Mouse (Mus musculus): ENCODE measurements at regions not wholly inside any gene's neighbourhood (a gene's known extent, or its start where the extent isn't known, plus 50 kb on each side); places are given as distances from the start of the nearest gene placed in this dataset.

- TF ChIP-seq POLR2A (IDR thresholded peaks at IDR 0.05; ENCODE audit: insufficient read length, low read depth) (no peak), TCF12 (IDR thresholded peaks at IDR 0.05; ENCODE audit: insufficient read depth, poor library complexity, severe bottlenecking) (no peak), MYOD1 (IDR thresholded peaks at IDR 0.05; ENCODE audit: control insufficient read depth in 1 of 3, insufficient read length in 2 of 3, low read depth in 2 of 3) (no peak), E2F4 (IDR thresholded peaks at IDR 0.05; ENCODE audit: insufficient read depth) (no peak), MAX (IDR thresholded peaks at IDR 0.05; ENCODE audit: low read depth) (no peak), USF1 (IDR thresholded peaks at IDR 0.05; ENCODE audit: low read depth) (no peak), TCF3 (IDR thresholded peaks at IDR 0.05; ENCODE audit: insufficient read length, low read depth) (no peak)
Observed at GRCm38 (mm10) chr9:91610401-91610800, 244.8 kb upstream of the Zic1 start.
